Mouse (Mus musculus) thymus, adult 2 months (tissue): ENCODE results near the gene Eif3b. TPM values are rescaled to one million over a fixed set of nuclear protein-coding genes. Genes with fewer than 3 reads are reported as not detected.
A peak's percentile ranks its signal among the peaks of the same experiment; 100 is the strongest.

Source experiments
- DNase-seq: peaks from one replicate; pipeline ENCODE4 v3.0.0; 2021
- H3K27ac ChIP-seq: fragments of 200-500 bp; 2 replicates; pipeline ENCODE4 v1.5.1; 2012; ENCODE audit warnings: low read length, control low read depth; ENCODE audit not compliant: control insufficient read depth, insufficient read depth
- H3K27me3 ChIP-seq: fragments of 200-500 bp; 2 replicates; pipeline ENCODE4 v1.6.1; 2012; ENCODE audit warnings: mild to moderate bottlenecking, low read length, moderate library complexity, mixed read lengths; ENCODE audit not compliant: control insufficient read depth, insufficient read depth
- H3K36me3 ChIP-seq: fragments of 200-500 bp; 2 replicates; pipeline ENCODE4 v1.6.1; 2012; ENCODE audit warnings: mild to moderate bottlenecking, low read length, moderate library complexity; ENCODE audit not compliant: control insufficient read depth, insufficient read depth
- H3K4me1 ChIP-seq: fragments of 200-500 bp; replicated peaks from 2 replicates; pipeline ENCODE4 v1.6.1; 2012; ENCODE audit warnings: low read length; ENCODE audit not compliant: control insufficient read depth, insufficient read depth
- H3K4me3 ChIP-seq: fragments of 200-500 bp; 2 replicates; pipeline ENCODE4 v1.5.1; 2012; ENCODE audit warnings: mild to moderate bottlenecking, low read length, control low read depth, moderate library complexity; ENCODE audit not compliant: control insufficient read depth, insufficient read depth
- CTCF ChIP-seq: fragments of 200-500 bp; IDR thresholded peaks from 2 replicates; pipeline ENCODE4 v1.5.1; 2012; ENCODE audit warnings: mild to moderate bottlenecking, control low read depth, low read length, moderate library complexity, borderline replicate concordance; ENCODE audit not compliant: control insufficient read depth, poor library complexity, insufficient read depth; ENCODE audit errors: extremely low read depth
- POLR2A ChIP-seq: fragments of 200-500 bp; IDR thresholded peaks from 2 replicates; pipeline ENCODE4 v1.6.1; 2012; ENCODE audit warnings: mild to moderate bottlenecking, low read length, control low read depth, moderate library complexity; ENCODE audit not compliant: control insufficient read depth, poor library complexity, insufficient read depth; ENCODE audit errors: extremely low read depth
- WGBS: fragments of 180-500 bp; shearing (Covaris S2); methylation state at CpG from one replicate; pipeline ENCODE4 v1.1.7; 2018; 5-methylcytosine and 5-hydroxymethylcytosine counted together
- polyA plus RNA-seq: library from polyadenylated mRNA; depleted of rRNA; stranded (reverse); fragments of >200 nt; gene quantifications from 2 replicates; pipeline ENCODE4 v1.2.3, GENCODE M21; 2012

Gene Eif3b
- polyA plus RNA-seq, 1 experiment = 114 TPM

DNA sequence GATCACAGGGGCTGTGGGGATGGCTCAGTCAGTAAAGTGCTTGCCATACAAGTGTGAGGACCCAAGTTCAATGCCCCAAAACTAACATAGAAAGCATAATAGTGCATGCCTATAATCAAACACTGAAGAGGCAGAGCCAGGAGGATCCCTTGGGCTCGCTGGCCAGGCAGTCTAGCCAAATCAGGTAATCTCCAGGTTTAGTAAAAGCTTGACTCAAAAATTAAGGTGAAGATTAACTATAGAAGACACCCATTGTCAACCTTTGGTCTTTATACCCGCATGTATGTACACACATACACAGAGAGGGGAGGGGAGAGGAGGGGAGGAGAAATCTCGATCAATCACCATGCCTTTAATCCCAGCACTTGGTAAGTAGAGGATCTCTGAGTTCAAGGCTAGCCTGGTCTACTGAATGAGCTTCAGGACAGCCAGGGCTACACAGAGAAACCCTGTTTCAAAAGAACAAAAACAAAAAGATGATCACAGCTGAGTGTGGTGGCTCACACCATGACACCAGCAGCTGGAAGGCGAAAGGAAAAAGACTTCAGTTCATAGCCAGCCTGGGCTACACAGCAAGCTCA lies 43.8 kb upstream of the Eif3b start:
- Histone ChIP-seq H3K27me3 (no peaks in the 10 kb centered on the region), H3K4me1 (no peaks in the 10 kb centered on the region; the same call in none of the 2 replicates), H3K36me3 (no peaks in the 10 kb centered on the region), H3K27ac (no peak overlapping the region), H3K4me3 (no peak overlapping the region)
- 94% methylated on average over 4 of the region's 4 CpGs for WGBS
- no peak for TF ChIP-seq POLR2A
- TF ChIP-seq CTCF = no peak
- DNase-seq = no peak

DNA sequence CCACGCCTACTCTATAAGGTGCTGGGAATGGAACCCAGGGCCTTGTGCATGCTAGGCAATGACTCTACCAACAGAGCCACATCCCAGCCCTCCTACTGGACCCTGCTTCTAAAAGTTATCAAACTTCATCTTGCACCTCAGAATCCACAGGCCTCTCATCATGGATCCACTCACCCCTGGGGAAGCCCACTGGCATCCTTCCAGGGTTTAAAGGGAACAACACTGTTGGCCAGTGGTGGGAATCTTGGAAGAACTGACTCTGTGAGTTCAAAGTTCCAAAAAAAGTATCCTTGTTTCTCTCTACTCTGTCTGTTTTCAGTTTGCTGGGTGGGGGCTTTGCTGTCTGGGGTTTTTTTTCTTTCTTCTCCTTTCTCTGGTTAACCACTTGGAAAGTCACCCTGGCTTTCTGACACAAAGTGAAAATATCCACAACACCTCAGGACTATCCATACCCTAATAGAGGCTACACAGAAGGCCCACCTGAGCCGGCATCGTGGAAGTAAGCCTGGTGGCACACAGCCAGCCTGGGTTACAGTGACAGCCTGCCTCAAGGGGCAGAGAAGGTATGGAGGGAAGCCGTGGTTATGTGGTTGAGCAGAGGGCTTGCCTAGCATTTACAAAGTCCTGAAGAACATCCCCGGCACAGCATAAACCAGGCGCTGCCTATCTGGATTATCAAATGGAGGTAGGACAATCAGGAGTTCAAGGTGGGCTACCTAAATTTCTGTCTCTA lies 40.8 kb upstream of the Eif3b start:
- no peak for TF ChIP-seq POLR2A
- TF ChIP-seq CTCF = no peak
- Histone ChIP-seq H3K36me3 (no peaks in the 10 kb centered on the region), H3K4me1 (no peaks in the 10 kb centered on the region; the same call in none of the 2 replicates), H3K27me3 (no peaks in the 10 kb centered on the region), H3K27ac (no peak overlapping the region), H3K4me3 (no peak overlapping the region)
- no peak for DNase-seq
- WGBS = 28% methylated on average over 6 of the region's 6 CpGs

DNA sequence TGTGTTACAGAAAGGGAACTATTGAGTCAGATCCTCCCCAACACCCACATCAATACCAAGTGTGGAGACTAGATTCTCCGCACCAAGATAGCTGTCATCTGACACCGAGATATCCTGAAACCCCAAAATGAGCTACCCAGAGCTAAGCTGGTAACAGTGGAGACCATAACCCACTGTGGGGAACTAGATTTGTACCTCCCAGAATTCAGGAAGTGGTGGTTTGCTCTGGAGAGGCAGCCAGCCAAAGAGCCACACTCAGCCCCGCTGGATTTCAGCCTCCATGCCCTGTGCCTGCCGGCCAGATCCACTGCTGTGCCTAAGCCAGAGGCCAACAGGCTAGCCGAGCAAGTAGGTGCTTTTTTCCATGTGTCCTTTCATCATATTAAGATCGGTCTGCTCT lies 39.8 kb upstream of the Eif3b start:
- Histone ChIP-seq H3K36me3 (no peaks in the 10 kb centered on the region), H3K4me3 (no peak overlapping the region), H3K27ac (no peak overlapping the region), H3K4me1 (no peaks in the 10 kb centered on the region; the same call in none of the 2 replicates), H3K27me3 (no peaks in the 10 kb centered on the region)
- 17% methylated on average over 6 of the region's 6 CpGs for WGBS
- DNase-seq = no peak
- TF ChIP-seq CTCF (no peak), POLR2A (no peak)

DNA sequence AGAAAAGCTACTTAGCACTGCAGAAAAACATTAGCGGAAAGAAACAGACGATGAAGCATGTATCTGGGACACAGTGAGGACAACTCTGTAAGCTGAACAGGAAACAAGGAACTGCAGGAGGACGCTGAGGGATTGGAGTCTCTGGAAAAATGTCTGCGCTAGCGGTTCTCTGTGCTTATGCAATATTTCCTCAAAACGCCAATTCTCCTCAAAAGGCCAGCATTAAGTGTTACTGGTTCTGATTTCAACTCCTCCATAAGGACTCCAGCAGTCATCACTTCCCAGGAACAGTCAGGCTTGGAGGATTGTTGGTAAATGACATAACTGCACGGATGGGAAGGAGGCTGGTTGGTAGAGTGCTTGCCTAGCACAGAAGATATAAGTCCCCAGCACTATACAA lies 38.0 kb upstream of the Eif3b start:
- no peak overlapping the region for H3K4me3 ChIP-seq

DNA sequence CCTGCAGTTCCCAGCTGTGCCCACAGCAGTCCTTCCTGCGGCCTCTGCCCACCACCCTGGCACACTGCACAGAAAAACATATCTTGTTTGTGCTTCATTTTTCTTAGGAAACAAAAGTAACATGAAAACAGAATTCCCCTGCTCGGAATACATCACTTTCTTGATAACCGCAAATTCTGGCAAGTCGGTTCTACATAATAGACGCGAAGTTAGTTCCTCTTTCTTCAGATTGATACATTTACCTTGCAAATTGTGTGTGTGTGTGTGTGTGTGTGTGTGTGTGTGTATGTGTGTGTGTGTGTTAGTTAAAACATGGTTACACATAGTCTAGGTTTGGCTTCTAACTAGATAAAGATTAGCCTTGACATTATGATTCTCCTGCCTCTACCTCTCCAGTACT lies 36.4 kb upstream of the Eif3b start:
- 27% methylated on average over 6 of the region's 6 CpGs for WGBS
- Histone ChIP-seq H3K4me3 (no peak overlapping the region), H3K27ac (peak overlapping the region; percentile 60; the same call in 1 of the 2 replicates), H3K36me3 (no peaks in the 10 kb centered on the region), H3K27me3 (no peaks in the 10 kb centered on the region), H3K4me1 (no peaks in the 10 kb centered on the region; the same call in none of the 2 replicates)
- no peak for DNase-seq
- TF ChIP-seq CTCF = no peak
- TF ChIP-seq POLR2A = no peak

More for the DNA sequence above, 38.0 kb upstream of the Eif3b start:
- WGBS = 93% methylated on average over 7 of the region's 7 CpGs
- TF ChIP-seq CTCF = no peak
- TF ChIP-seq POLR2A = no peak
- no peak for DNase-seq
- Histone ChIP-seq H3K27ac (no peak overlapping the region), H3K36me3 (no peaks in the 10 kb centered on the region), H3K27me3 (no peaks in the 10 kb centered on the region), H3K4me1 (no peaks in the 10 kb centered on the region; the same call in none of the 2 replicates)

DNA sequence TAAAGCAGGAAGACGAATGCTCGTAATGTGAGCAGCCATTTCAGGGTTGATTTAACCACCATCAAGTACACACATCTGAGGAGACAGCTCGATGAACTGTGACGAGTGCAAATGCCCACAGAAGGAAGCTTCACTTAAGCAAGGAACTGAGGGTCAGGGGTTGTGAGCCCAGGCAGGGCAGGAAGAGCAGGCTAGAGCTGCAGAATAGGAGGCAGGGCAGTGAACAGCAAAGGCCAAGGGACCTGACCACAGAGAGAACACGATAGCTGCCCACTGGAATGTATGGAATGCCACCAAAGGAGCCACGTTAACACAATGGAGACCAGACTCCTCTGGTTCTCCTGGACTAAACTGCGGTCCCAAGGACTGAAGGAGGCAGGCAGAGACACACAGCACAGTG lies 35.6 kb upstream of the Eif3b start:
- no peaks in the 10 kb centered on the region for H3K27me3 ChIP-seq
- DNase-seq = no peak
- TF ChIP-seq CTCF (no peak), POLR2A (no peak)
- H3K36me3 ChIP-seq = no peaks in the 10 kb centered on the region
- peaks cover 2% of the 10 kb centered on the region for H3K4me1 ChIP-seq
- H3K27ac ChIP-seq = no peak overlapping the region
- H3K4me3 ChIP-seq = no peak overlapping the region
- WGBS = 76% methylated on average over 7 of the region's 7 CpGs
